Mouse (Mus musculus) midbrain, embryonic 13.5 days (tissue): ENCODE results near the gene Plxna4. TPM values are rescaled to one million over a fixed set of nuclear protein-coding genes. Genes with fewer than 3 reads are reported as not detected.

Source experiments
- ATAC-seq: fragments of 200-750 bp; cut with Nextera tagmentation; 2 replicates; pipeline ENCODE4 v1.8.0; 2017; ENCODE audit warnings: mild to moderate bottlenecking, moderate TSS enrichment, moderate library complexity
- H3K27ac ChIP-seq: fragments of 300-500 bp; sonication (generic); 2 replicates; pipeline ENCODE4 v1.5.1; 2015; ENCODE audit warnings: inconsistent platforms, mild to moderate bottlenecking, moderate library complexity
- H3K27me3 ChIP-seq: fragments of 300-500 bp; sonication (generic); 2 replicates; pipeline ENCODE4 v1.6.1; 2015; ENCODE audit warnings: mild to moderate bottlenecking, inconsistent platforms
- H3K36me3 ChIP-seq: fragments of 300-500 bp; sonication (generic); 2 replicates; pipeline ENCODE4 v1.6.1; 2015; ENCODE audit warnings: mild to moderate bottlenecking, inconsistent platforms
- H3K4me1 ChIP-seq: fragments of 300-500 bp; sonication (generic); replicated peaks from 2 replicates; pipeline ENCODE4 v1.6.1; 2015; ENCODE audit warnings: inconsistent platforms
- H3K4me2 ChIP-seq: fragments of 300-500 bp; sonication (generic); replicated peaks from 2 replicates; pipeline ENCODE4 v1.6.1; 2015; ENCODE audit warnings: moderate library complexity, mild to moderate bottlenecking, inconsistent platforms
- H3K4me3 ChIP-seq: fragments of 300-500 bp; sonication (generic); replicated peaks from 2 replicates; pipeline ENCODE4 v1.5.1; 2015; ENCODE audit warnings: mild to moderate bottlenecking, inconsistent platforms
- H3K9ac ChIP-seq: fragments of 300-500 bp; sonication (generic); replicated peaks from 2 replicates; pipeline ENCODE4 v1.6.1; 2015; ENCODE audit warnings: mild to moderate bottlenecking, inconsistent platforms
- H3K9me3 ChIP-seq: fragments of 300-500 bp; sonication (generic); 2 replicates; pipeline ENCODE4 v1.6.1; 2016; ENCODE audit warnings: mild to moderate bottlenecking, inconsistent platforms
- WGBS: fragments of 180-500 bp; shearing (Covaris S2); methylation state at CpG from one replicate; pipeline ENCODE4 v1.1.7; 2015; 5-methylcytosine and 5-hydroxymethylcytosine counted together
- polyA plus RNA-seq: library from polyadenylated mRNA; unstranded; fragments of >200 nt; fragmentation: Nextera tagmentation; extraction: Ambion mirVana; gene quantifications from 2 replicates; pipeline ENCODE4 v1.2.1, GENCODE M21; 2015

The Plxna4 gene
- polyA plus RNA-seq, 1 experiment from 2014 or later, result 9.5 TPM

GRCm38 (mm10) chr6:32328028-32328427 lies 260.0 kb downstream of the Plxna4 start:
- Histone ChIP-seq H3K4me2 (peak overlapping the region; percentile 14; the same call in 1 of the 2 replicates), H3K9ac (no peak overlapping the region), H3K4me3 (no peak overlapping the region)

GRCm38 (mm10) chr6:32327173-32327572 lies 260.8 kb downstream of the Plxna4 start:
- no peak; the same call in 1 of the 2 replicates for ATAC-seq
- no peak overlapping the region for H3K4me2 ChIP-seq
- H3K36me3 ChIP-seq, result no peaks in the 10 kb centered on the region
- H3K27ac ChIP-seq, result no peak overlapping the region
- 40% methylated on average over 5 of the region's 5 CpGs for WGBS
- H3K4me1 ChIP-seq, result peaks cover 42% of the 10 kb centered on the region
- H3K9me3 ChIP-seq, result no peaks in the 10 kb centered on the region
- no peak overlapping the region for H3K9ac ChIP-seq
- H3K4me3 ChIP-seq, result no peak overlapping the region
- peaks cover 4% of the 10 kb centered on the region; the same call in 1 of the 2 replicates for H3K27me3 ChIP-seq

More at GRCm38 (mm10) chr6:32328028-32328427, 260.0 kb downstream of the Plxna4 start:
- WGBS, result 2% methylated on average over 8 of the region's 8 CpGs
- Histone ChIP-seq H3K9me3 (no peaks in the 10 kb centered on the region), H3K27me3 (peaks cover 4% of the 10 kb centered on the region; the same call in 1 of the 2 replicates), H3K36me3 (no peaks in the 10 kb centered on the region), H3K4me1 (peaks cover 42% of the 10 kb centered on the region), H3K27ac (0 out of 2 replicates have a peak overlapping the region, but pooled peaks have one; percentile 17)
- peak; percentile 79 for ATAC-seq

GRCm38 (mm10) chr6:32326406-32326805 lies 261.6 kb downstream of the Plxna4 start:
- H3K9ac ChIP-seq, result no peak overlapping the region
- no peak overlapping the region for H3K4me3 ChIP-seq
- ATAC-seq, result no peak
- H3K4me1 ChIP-seq, result peaks cover 37% of the 10 kb centered on the region
- H3K27me3 ChIP-seq, result peaks cover 4% of the 10 kb centered on the region; the same call in 1 of the 2 replicates
- H3K36me3 ChIP-seq, result no peaks in the 10 kb centered on the region
- WGBS, result 95% methylated on average over 5 of the region's 5 CpGs
- H3K9me3 ChIP-seq, result no peaks in the 10 kb centered on the region
- H3K4me2 ChIP-seq, result no peak overlapping the region
- no peak overlapping the region for H3K27ac ChIP-seq

GRCm38 (mm10) chr6:32325851-32326250 lies 262.1 kb downstream of the Plxna4 start:
- peaks cover 32% of the 10 kb centered on the region for H3K4me1 ChIP-seq
- no peaks in the 10 kb centered on the region for H3K36me3 ChIP-seq
- H3K4me3 ChIP-seq, result no peak overlapping the region
- H3K27ac ChIP-seq, result no peak overlapping the region
- 86% methylated on average over 7 of the region's 7 CpGs for WGBS
- H3K9ac ChIP-seq, result no peak overlapping the region
- H3K4me2 ChIP-seq, result no peak overlapping the region
- H3K27me3 ChIP-seq, result peaks cover 4% of the 10 kb centered on the region; the same call in 1 of the 2 replicates
- ATAC-seq, result no peak
- no peaks in the 10 kb centered on the region for H3K9me3 ChIP-seq

GRCm38 (mm10) chr6:32321187-32321586 lies 266.8 kb downstream of the Plxna4 start:
- no peaks in the 10 kb centered on the region for H3K9me3 ChIP-seq
- no peak overlapping the region for H3K4me2 ChIP-seq
- no peaks in the 10 kb centered on the region for H3K27me3 ChIP-seq
- H3K36me3 ChIP-seq, result no peaks in the 10 kb centered on the region
- WGBS, result 76% methylated on average over 3 of the region's 3 CpGs
- H3K27ac ChIP-seq, result no peak overlapping the region
- H3K4me3 ChIP-seq, result no peak overlapping the region
- no peak for ATAC-seq
- H3K4me1 ChIP-seq, result no peaks in the 10 kb centered on the region
- H3K9ac ChIP-seq, result no peak overlapping the region

GRCm38 (mm10) chr6:32320254-32320653 lies 267.7 kb downstream of the Plxna4 start:
- Histone ChIP-seq H3K27ac (no peak overlapping the region), H3K9me3 (no peaks in the 10 kb centered on the region), H3K36me3 (no peaks in the 10 kb centered on the region), H3K4me2 (no peak overlapping the region), H3K4me3 (no peak overlapping the region), H3K9ac (no peak overlapping the region), H3K4me1 (no peaks in the 10 kb centered on the region), H3K27me3 (no peaks in the 10 kb centered on the region)
- 33% methylated on average over 3 of the region's 3 CpGs for WGBS
- no peak for ATAC-seq

GRCm38 (mm10) chr6:32317470-32317869 lies 270.5 kb downstream of the Plxna4 start:
- 87% methylated on average over 8 of the region's 8 CpGs for WGBS
- no peak for ATAC-seq

GRCm38 (mm10) chr6:32315011-32315450 lies 273.0 kb downstream of the Plxna4 start:
- H3K27me3 ChIP-seq, result no peaks in the 10 kb centered on the region
- no peaks in the 10 kb centered on the region for H3K9me3 ChIP-seq
- H3K9ac ChIP-seq, result no peak overlapping the region
- H3K4me2 ChIP-seq, result no peak overlapping the region
- H3K4me3 ChIP-seq, result no peak overlapping the region
- H3K27ac ChIP-seq, result no peak overlapping the region
- no peaks in the 10 kb centered on the region for H3K4me1 ChIP-seq
- no peaks in the 10 kb centered on the region for H3K36me3 ChIP-seq
- ATAC-seq, result no peak
- WGBS, result 51% methylated on average over 6 of the region's 6 CpGs

More at GRCm38 (mm10) chr6:32317470-32317869, 270.5 kb downstream of the Plxna4 start:
- no peak overlapping the region for H3K27ac ChIP-seq
- H3K4me1 ChIP-seq, result no peaks in the 10 kb centered on the region
- no peak overlapping the region for H3K4me3 ChIP-seq
- no peaks in the 10 kb centered on the region for H3K27me3 ChIP-seq
- no peaks in the 10 kb centered on the region for H3K36me3 ChIP-seq
- no peak overlapping the region for H3K4me2 ChIP-seq
- H3K9ac ChIP-seq, result no peak overlapping the region
- no peaks in the 10 kb centered on the region for H3K9me3 ChIP-seq

GRCm38 (mm10) chr6:32309147-32309546 lies 278.8 kb downstream of the Plxna4 start:
- Histone ChIP-seq H3K9ac (no peak overlapping the region), H3K36me3 (no peaks in the 10 kb centered on the region), H3K27ac (no peak overlapping the region), H3K4me2 (no peak overlapping the region), H3K27me3 (no peaks in the 10 kb centered on the region), H3K4me1 (no peaks in the 10 kb centered on the region), H3K9me3 (no peaks in the 10 kb centered on the region), H3K4me3 (no peak overlapping the region)
- 84% methylated on average over 4 of the region's 4 CpGs for WGBS
- ATAC-seq, result no peak

- WGBS, result 86% methylated on average over 2 of the region's 2 CpGs
- Histone ChIP-seq H3K9ac (no peak overlapping the region), H3K4me3 (no peak overlapping the region), H3K9me3 (no peaks in the 10 kb centered on the region), H3K4me2 (no peak overlapping the region), H3K36me3 (no peaks in the 10 kb centered on the region), H3K27ac (no peak overlapping the region), H3K27me3 (no peaks in the 10 kb centered on the region), H3K4me1 (no peaks in the 10 kb centered on the region)
- ATAC-seq, result no peak
Measured at GRCm38 (mm10) chr6:32300611-32301010, 287.4 kb downstream of the Plxna4 start.

GRCm38 (mm10) chr6:32281457-32281856 lies 306.5 kb downstream of the Plxna4 start:
- no peak overlapping the region for H3K4me2 ChIP-seq
- no peak for ATAC-seq
- H3K9me3 ChIP-seq, result no peaks in the 10 kb centered on the region
- no peaks in the 10 kb centered on the region for H3K36me3 ChIP-seq
- no peak overlapping the region for H3K9ac ChIP-seq
- no peaks in the 10 kb centered on the region for H3K27me3 ChIP-seq
- no peak overlapping the region for H3K4me3 ChIP-seq
- H3K27ac ChIP-seq, result no peak overlapping the region
- H3K4me1 ChIP-seq, result 0 out of 2 replicates have a peak, but pooled peaks cover 4% of the 10 kb centered on the region

GRCm38 (mm10) chr6:32280728-32281127 lies 307.3 kb downstream of the Plxna4 start:
- Histone ChIP-seq H3K4me3 (no peak overlapping the region), H3K4me1 (0 out of 2 replicates have a peak, but pooled peaks cover 4% of the 10 kb centered on the region), H3K36me3 (no peaks in the 10 kb centered on the region), H3K9me3 (no peaks in the 10 kb centered on the region), H3K27me3 (no peaks in the 10 kb centered on the region), H3K4me2 (no peak overlapping the region), H3K27ac (no peak overlapping the region), H3K9ac (no peak overlapping the region)
- 18% methylated on average over 2 of the region's 2 CpGs for WGBS
- ATAC-seq, result no peak

GRCm38 (mm10) chr6:32271463-32271862 lies 316.5 kb downstream of the Plxna4 start:
- H3K9ac ChIP-seq, result no peak overlapping the region
- no peak overlapping the region for H3K4me3 ChIP-seq
- H3K27ac ChIP-seq, result no peak overlapping the region
- no peaks in the 10 kb centered on the region for H3K27me3 ChIP-seq
- no peaks in the 10 kb centered on the region for H3K9me3 ChIP-seq
- 73% methylated on average over 4 of the region's 4 CpGs for WGBS
- peaks cover 8% of the 10 kb centered on the region; the same call in 1 of the 2 replicates for H3K4me1 ChIP-seq
- ATAC-seq, result 0 out of 2 replicates have a peak, but pooled peaks have one; percentile 17
- H3K4me2 ChIP-seq, result no peak overlapping the region
- H3K36me3 ChIP-seq, result no peaks in the 10 kb centered on the region
